ENCODE assay signal across 8 mouse cellular contexts in genomic region chr7:79742659-79743536, GRCm38 (mm10). TPM values are rescaled to one million over a fixed set of nuclear protein-coding genes. Genes with fewer than 3 reads are reported as not detected.
DNase-seq lines count a peak whose midpoint lies in the region; ATAC-seq lines count a peak whose summit lies in the region.

Gene Pex11a (minus strand): TSS chr7:79743131.
Gene Wdr93 (plus strand): TSS chr7:79743163.

- no peaks in the 10 kb centered on the region for H3K27me3 ChIP-seq in hindbrain, embryonic 14.5 days (ENCODE audit: control insufficient read depth, insufficient read depth, low read length)

- H3K4me3 ChIP-seq in hindbrain, embryonic 14.5 days (replicated peaks; ENCODE audit: low read length), result peak within 1 kb of the TSS; percentile 74

- peak within 1 kb of the TSS; percentile 97 for H3K4me2 ChIP-seq in hindbrain, embryonic 14.5 days (replicated peaks)

- H3K36me3 ChIP-seq in hindbrain, embryonic 14.5 days (replicated peaks; ENCODE audit: control insufficient read depth, insufficient read depth), result no peaks in the 10 kb centered on the region

- DNase-seq in T-cell, adult 2 months (ENCODE audit: low spot score), result peak; percentile 84
- DNase-seq in cerebellum, postnatal 36 days, result peak; percentile 64 to 69
- DNase-seq in frontal cortex, postnatal 25 days (ENCODE audit: low spot score in 2 of 2), result peak; percentile 48 to 65
- peak; percentile 88 for DNase-seq in hindbrain, embryonic 14.5 days (ENCODE audit: low spot score)
- peak; percentile 56 to 59 for DNase-seq in layer of hippocampus, postnatal 25 days (ENCODE audit: extremely low spot score in 1 of 2, low spot score in 1 of 2)
- DNase-seq in lung, postnatal 14 days, result peak; percentile 84
- DNase-seq in ovary, postnatal 36 days (ENCODE audit: low spot score), result peak; percentile 79
- peak; percentile 87 for DNase-seq in thymus, postnatal 14 days

- peak within 1 kb of the TSS; percentile 71 for H3K9ac ChIP-seq in hindbrain, embryonic 14.5 days

- peak; percentile 88 for ATAC-seq in hindbrain, embryonic 14.5 days (ENCODE audit: low FRiP score)

- 3% methylated on average over 46 of the region's 46 CpGs for WGBS in hindbrain, embryonic 14.5 days

- peaks cover 6% of the 10 kb centered on the region; the same call in 1 of the 2 replicates for H3K4me1 ChIP-seq in hindbrain, embryonic 14.5 days (replicated peaks; ENCODE audit: control insufficient read depth, insufficient read depth, low read length)

- H3K9me3 ChIP-seq in hindbrain, embryonic 14.5 days (ENCODE audit: control insufficient read depth, low read length), result no peaks in the 10 kb centered on the region

- H3K27ac ChIP-seq in hindbrain, embryonic 14.5 days, result no peak within 1 kb of the TSS

RNA-seq across cellular contexts. Expression of gene Pex11a, which starts in this region (rescaled TPM):
- 14.3 and 14.4 TPM in 2 replicates for polyA plus RNA-seq in hindbrain, embryonic 14.5 days (2014; fragmentation: Nextera tagmentation; extraction: Ambion mirVana)
- 10 to 100 TPM; 11.5 to 13.5 TPM for total RNA-seq in layer of hippocampus, postnatal 25 days (2021)

RNA-seq across cellular contexts. Expression of gene Wdr93, which starts in this region (rescaled TPM):
- 0.57 and 1.0 TPM in 2 replicates for polyA plus RNA-seq in hindbrain, embryonic 14.5 days (2014; fragmentation: Nextera tagmentation; extraction: Ambion mirVana)
- total RNA-seq in layer of hippocampus, postnatal 25 days (2021), result under 1 TPM; 0.26 to 0.27 TPM
